Mouse (Mus musculus) colon, adult 2 months (tissue): ENCODE data around the gene Adgrf5. TPM values are rescaled to one million over a fixed set of nuclear protein-coding genes. Genes with fewer than 3 reads are reported as not detected.

Experiments
- polyA plus RNA-seq: library from polyadenylated mRNA; depleted of rRNA; stranded (reverse); fragments of >200 nt; gene quantifications from 2 replicates; pipeline ENCODE4 v1.2.3, GENCODE M21; 2012; rRNA removed

Gene Adgrf5
- 3.5 and 4.5 TPM in 2 replicates for polyA plus RNA-seq

GRCm38 (mm10) chr17:43359826-43360619 is at the start of gene Adgrf5:
Adgrf5 (plus strand) TSS chr17:43360451.

GRCm38 (mm10) chr17:43502592-43502991 is 142.3 kb downstream of the Adgrf5 start, which contains the start of gene Mep1a:
Mep1a (minus strand) TSS chr17:43502812.

Other genes starting within 250 kb of the Adgrf5 start
- 0.30 and 0.41 TPM in 2 replicates for gene Adgrf1, start 90.1 kb upstream of the Adgrf5 start, polyA plus RNA-seq
- 110 and 130 TPM in 2 replicates for gene Mep1a, start 142.4 kb downstream of the Adgrf5 start, polyA plus RNA-seq
- not detected in 2 replicates for gene Ankrd66, start 183.2 kb downstream of the Adgrf5 start, polyA plus RNA-seq
- gene Pla2g7, start 207.6 kb downstream of the Adgrf5 start, polyA plus RNA-seq, result 6.4 and 6.5 TPM in 2 replicates